Mouse (Mus musculus) left cerebral cortex, adult 9 months (tissue): ENCODE results near the gene Arxes2.

ENCODE experiments used
- DNase-seq, 2 experiments: peaks; one replicate each; pipeline ENCODE4 v3.0.0; 2022; ENCODE audit warnings: low spot score in 2 of 2

Arxes2 gene

GRCm38 (mm10) chrX:136032799-136033763 lies 39.5 kb downstream of the Arxes2 start, which contains the start of gene Arxes1:
Arxes1 (plus strand) TSS chrX:136033367.
- peak in 1 of 2 experiments; percentile 24 for DNase-seq

- DNase-seq: no peak
These were observed 50.1 kb downstream of the Arxes2 start for GRCm38 (mm10) chrX:136043726-136044125.
